Mouse (Mus musculus) lung, adult 2 months (tissue): ENCODE data around the gene Npm3.

ENCODE experiments used
- CTCF ChIP-seq: fragments of 200-500 bp; IDR thresholded peaks from 2 replicates; pipeline ENCODE4 v1.5.1; 2011; ENCODE audit warnings: mild to moderate bottlenecking, low read length, control low read depth; ENCODE audit not compliant: insufficient read depth
- POLR2A ChIP-seq: fragments of 200-500 bp; IDR thresholded peaks from 2 replicates; pipeline ENCODE4 v1.6.1; 2011; ENCODE audit warnings: low read depth, mild to moderate bottlenecking, control low read depth, low read length, borderline replicate concordance; ENCODE audit errors: extremely low read depth

DNA sequence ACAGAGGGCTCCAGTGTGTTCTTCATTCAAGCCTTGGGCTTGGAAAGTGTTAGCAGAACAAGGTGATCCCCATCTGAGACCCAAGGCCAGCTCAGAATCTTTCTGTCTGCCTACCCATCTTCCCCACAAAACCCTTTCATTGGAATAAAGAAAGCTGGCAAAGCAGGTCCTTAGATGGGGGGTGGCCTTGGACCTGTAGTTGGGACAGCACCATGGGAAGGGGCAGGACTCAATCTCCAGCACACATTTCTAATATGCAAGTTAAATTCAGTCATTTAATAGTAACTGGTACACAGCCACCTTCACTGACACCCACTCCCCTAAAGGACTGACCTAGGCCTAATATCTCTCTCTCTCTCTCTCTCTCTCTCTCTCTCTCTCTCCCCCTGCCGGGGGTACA lies 13.2 kb downstream of the Npm3 start:
- TF ChIP-seq POLR2A = no peak
- no peak for TF ChIP-seq CTCF
